Mouse (Mus musculus) olfactory bulb, adult 2 months (tissue): ENCODE results near the gene Fxyd5. TPM values are rescaled to one million over a fixed set of nuclear protein-coding genes. Genes with fewer than 3 reads are reported as not detected.

Experiments
- H3K27ac ChIP-seq: fragments of 200-500 bp; 2 replicates; pipeline ENCODE4 v1.5.1; 2012; ENCODE audit warnings: low read depth, low read length; ENCODE audit not compliant: insufficient read depth
- H3K4me1 ChIP-seq: fragments of 200-500 bp; 2 replicates; pipeline ENCODE4 v1.6.1; 2012; ENCODE audit warnings: low read length; ENCODE audit not compliant: control insufficient read depth, insufficient read depth
- H3K4me3 ChIP-seq: fragments of 200-500 bp; 2 replicates; pipeline ENCODE4 v1.5.1; 2012; ENCODE audit warnings: mild to moderate bottlenecking, low read depth, low read length, moderate library complexity; ENCODE audit not compliant: insufficient read depth
- CTCF ChIP-seq: fragments of 200-500 bp; IDR thresholded peaks from 2 replicates; pipeline ENCODE4 v1.5.1; 2012; ENCODE audit warnings: low read depth, mild to moderate bottlenecking, low read length, moderate library complexity; ENCODE audit not compliant: insufficient read depth
- POLR2A ChIP-seq: fragments of 200-500 bp; IDR thresholded peaks from 2 replicates; pipeline ENCODE4 v1.6.1; 2012; ENCODE audit warnings: mild to moderate bottlenecking, low read depth, low read length, moderate library complexity; ENCODE audit not compliant: insufficient read depth
- WGBS: fragments of 180-500 bp; shearing (Covaris S2); methylation state at CpG from one replicate; pipeline ENCODE4 v1.1.7; 2018; 5-methylcytosine and 5-hydroxymethylcytosine counted together
- polyA plus RNA-seq: library from polyadenylated mRNA; stranded (reverse); fragments of >200 nt; gene quantifications from 2 replicates; pipeline ENCODE4 v1.2.4, GENCODE M21; 2012; ENCODE audit warnings: low replicate concordance; ENCODE audit not compliant: missing spikeins, insufficient read depth, insufficient read length

Fxyd5 gene
- polyA plus RNA-seq, 1 experiment: not detected

GRCm38 (mm10) chr7:31057071-31057470 lies 14.8 kb upstream of the Fxyd5 start, which contains the start of gene Fxyd1:
Gene Fxyd1, minus strand, starts transcription at chr7:31057199.
- Histone ChIP-seq H3K4me1 (peaks cover 18% of the 10 kb centered on the region), H3K4me3 (no peak within 1 kb of the TSS), H3K27ac (no peak within 1 kb of the TSS)
- 98% methylated on average over 2 of the region's 2 CpGs for WGBS
- TF ChIP-seq CTCF: no peak
- TF ChIP-seq POLR2A: no peak

GRCm38 (mm10) chr7:31056448-31056847 lies 14.2 kb upstream of the Fxyd5 start:
- peaks cover 24% of the 10 kb centered on the region for H3K4me1 ChIP-seq
- TF ChIP-seq POLR2A (no peak), CTCF (no peak)
- H3K4me3 ChIP-seq: no peak overlapping the region
- WGBS: 89% methylated on average over 7 of the region's 7 CpGs
- no peak overlapping the region for H3K27ac ChIP-seq

DNA sequence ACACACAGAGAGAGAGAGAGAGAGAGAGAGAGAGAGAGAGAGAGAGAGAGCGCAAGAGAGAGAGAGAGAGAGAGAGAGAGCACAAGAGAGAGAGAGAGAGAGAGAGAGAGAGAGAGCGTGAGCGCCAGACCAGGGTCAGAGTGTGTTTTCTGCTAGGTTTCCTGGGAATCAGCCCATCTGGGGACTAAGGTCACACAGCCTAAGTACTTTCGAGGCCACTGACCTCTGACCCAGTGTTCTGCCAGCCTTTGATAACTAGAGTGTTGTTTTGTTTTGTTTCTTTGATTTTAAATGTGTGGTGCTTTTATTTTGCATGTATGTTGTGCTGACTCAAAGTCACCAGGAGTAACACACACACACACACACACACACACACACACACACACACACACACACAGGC lies 13.6 kb upstream of the Fxyd5 start:
- WGBS: 81% methylated on average over 3 of the region's 4 CpGs
- no peak for TF ChIP-seq POLR2A
- no peak for TF ChIP-seq CTCF
- Histone ChIP-seq H3K4me3 (no peak overlapping the region), H3K27ac (no peak overlapping the region), H3K4me1 (peaks cover 29% of the 10 kb centered on the region)

GRCm38 (mm10) chr7:31055354-31055824 lies 13.1 kb upstream of the Fxyd5 start:
- Histone ChIP-seq H3K4me3 (peak overlapping the region; percentile 25; the same call in 1 of the 2 replicates), H3K27ac (no peak overlapping the region), H3K4me1 (peaks cover 32% of the 10 kb centered on the region)
- WGBS: 38% methylated on average over 10 of the region's 10 CpGs
- no peak for TF ChIP-seq CTCF
- TF ChIP-seq POLR2A: no peak

DNA sequence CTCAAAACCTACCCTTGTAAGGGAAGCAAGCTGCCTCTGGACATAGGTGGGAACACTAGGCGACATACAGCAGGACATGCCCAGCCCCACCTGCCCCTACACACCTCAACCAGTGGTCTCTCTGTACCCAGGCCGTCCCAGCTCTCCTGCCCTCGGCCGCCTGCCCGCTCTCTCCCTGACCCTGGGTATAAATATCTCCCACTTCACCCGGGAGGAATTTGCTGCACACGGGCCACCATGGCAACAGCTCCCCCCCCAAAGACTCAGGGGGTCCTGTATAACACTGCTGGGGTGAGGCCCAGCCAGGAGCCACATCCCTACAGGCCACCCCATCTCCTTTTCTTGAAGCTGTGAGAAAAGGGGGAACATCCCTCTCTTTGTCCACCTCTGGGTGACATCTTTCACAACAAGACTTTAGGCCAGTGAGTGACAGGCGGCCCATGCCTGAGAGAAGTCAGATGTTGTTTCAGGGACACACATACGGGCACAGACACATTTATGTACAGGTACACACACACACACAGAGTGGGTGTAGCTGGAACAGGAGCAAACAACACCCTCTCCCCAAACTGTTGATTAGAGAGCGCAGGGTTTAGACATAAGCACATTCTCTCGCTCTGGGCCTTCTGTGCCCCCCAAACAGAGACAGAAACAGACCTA lies 12.5 kb upstream of the Fxyd5 start:
- Histone ChIP-seq H3K27ac (peak overlapping the region; percentile 66), H3K4me3 (peak overlapping the region; percentile 25), H3K4me1 (peaks cover 37% of the 10 kb centered on the region)
- TF ChIP-seq CTCF (no peak), POLR2A (no peak)
- WGBS: 69% methylated on average over 11 of the region's 11 CpGs

- Histone ChIP-seq H3K4me3 (0 out of 2 replicates have a peak overlapping the region, but pooled peaks have one; percentile 15), H3K4me1 (peaks cover 37% of the 10 kb centered on the region), H3K27ac (peak overlapping the region; percentile 66; the same call in 1 of the 2 replicates)
- 51% methylated on average over 10 of the region's 10 CpGs for WGBS
- TF ChIP-seq CTCF (no peak), POLR2A (no peak)
Measured at GRCm38 (mm10) chr7:31053882-31054447, 11.7 kb upstream of the Fxyd5 start.

GRCm38 (mm10) chr7:31052636-31053434 lies 10.6 kb upstream of the Fxyd5 start:
- Histone ChIP-seq H3K4me3 (0 out of 2 replicates have a peak overlapping the region, but pooled peaks have one; percentile 0), H3K4me1 (peaks cover 37% of the 10 kb centered on the region), H3K27ac (no peak overlapping the region)
- TF ChIP-seq CTCF (no peak), POLR2A (no peak)
- 12% methylated on average over 34 of the region's 34 CpGs for WGBS

- Histone ChIP-seq H3K4me3 (0 out of 2 replicates have a peak overlapping the region, but pooled peaks have one; percentile 0), H3K27ac (no peak overlapping the region), H3K4me1 (peaks cover 37% of the 10 kb centered on the region)
- TF ChIP-seq POLR2A: no peak
- TF ChIP-seq CTCF: no peak
- 11% methylated on average over 22 of the region's 22 CpGs for WGBS
Measured at GRCm38 (mm10) chr7:31052251-31052635, 10.0 kb upstream of the Fxyd5 start.
